Mouse (Mus musculus) limb, embryonic 10.5 days (tissue): Measurements from ENCODE around the gene Csnk1d. TPM values are rescaled to one million over a fixed set of nuclear protein-coding genes. Genes with fewer than 3 reads are reported as not detected.

Experiments
- DNase-seq: peaks from one replicate; pipeline ENCODE4 v3.0.0-alpha.2; 2017; ENCODE audit warnings: low spot score
- H3K27ac ChIP-seq: fragments of 300-500 bp; sonication (generic); 2 replicates; pipeline ENCODE4 v1.5.1; 2016; ENCODE audit warnings: mild to moderate bottlenecking
- H3K27me3 ChIP-seq: fragments of 300-500 bp; sonication (generic); 2 replicates; pipeline ENCODE4 v1.6.1; 2016; ENCODE audit warnings: low read depth, mild to moderate bottlenecking; ENCODE audit not compliant: poor library complexity, severe bottlenecking
- H3K36me3 ChIP-seq: fragments of 300-500 bp; sonication (generic); 2 replicates; pipeline ENCODE4 v1.6.1; 2016; ENCODE audit warnings: mild to moderate bottlenecking, moderate library complexity
- H3K4me1 ChIP-seq: fragments of 300-500 bp; sonication (generic); 2 replicates; pipeline ENCODE4 v1.6.1; 2016
- H3K4me3 ChIP-seq: fragments of 300-500 bp; sonication (generic); 2 replicates; pipeline ENCODE4 v1.5.1; 2016; ENCODE audit warnings: mild to moderate bottlenecking, moderate library complexity
- H3K9me3 ChIP-seq: fragments of 300-500 bp; sonication (generic); replicated peaks from 2 replicates; pipeline ENCODE4 v1.6.1; 2016; ENCODE audit warnings: mild to moderate bottlenecking
- WGBS: fragments of 180-500 bp; shearing (Covaris S2); methylation state at CpG from one replicate; pipeline ENCODE4 v1.1.7; 2016; 5-methylcytosine and 5-hydroxymethylcytosine counted together
- polyA plus RNA-seq: library from polyadenylated mRNA; unstranded; fragments of >200 nt; fragmentation: Nextera tagmentation; extraction: Ambion mirVana; gene quantifications from 2 replicates; pipeline ENCODE4 v1.2.1, GENCODE M21; 2016

Gene Csnk1d
- polyA plus RNA-seq, 1 experiment from 2014 or later, result 136 TPM

DNA sequence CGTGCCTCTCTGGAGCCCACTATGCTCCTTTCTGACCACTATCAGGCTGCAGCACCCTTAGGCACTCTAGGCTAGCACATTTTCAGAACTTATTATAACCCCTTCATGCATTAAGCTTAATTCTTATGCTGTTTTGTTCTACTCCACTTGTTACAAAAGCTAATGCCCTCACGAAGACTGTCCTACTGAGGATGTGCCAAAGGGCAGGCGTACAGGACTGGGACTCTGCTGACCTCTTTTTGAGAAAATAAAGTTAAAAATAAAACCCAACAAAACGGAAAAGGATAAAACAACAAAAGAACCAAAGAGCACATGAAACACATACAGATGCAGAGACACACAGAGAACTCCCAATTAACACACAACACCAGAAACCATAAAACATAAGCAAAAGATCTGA lies 9.5 kb downstream of the Csnk1d start:
- H3K36me3 ChIP-seq, result peaks cover 99% of the 10 kb centered on the region
- DNase-seq, result no peak
- no peaks in the 10 kb centered on the region for H3K27me3 ChIP-seq
- no peak overlapping the region for H3K4me3 ChIP-seq
- H3K9me3 ChIP-seq, result no peaks in the 10 kb centered on the region
- H3K4me1 ChIP-seq, result no peaks in the 10 kb centered on the region
- 93% methylated on average over 4 of the region's 4 CpGs for WGBS
- no peak overlapping the region for H3K27ac ChIP-seq

GRCm38 (mm10) chr11:120980427-120981035 lies 10.6 kb downstream of the Csnk1d start:
- DNase-seq, result no peak
- Histone ChIP-seq H3K36me3 (peaks cover 99% of the 10 kb centered on the region), H3K9me3 (no peaks in the 10 kb centered on the region), H3K4me1 (no peaks in the 10 kb centered on the region), H3K27me3 (no peaks in the 10 kb centered on the region), H3K4me3 (no peak overlapping the region), H3K27ac (no peak overlapping the region)
- 95% methylated on average over 9 of the region's 9 CpGs for WGBS

- DNase-seq, result no peak
- Histone ChIP-seq H3K27me3 (no peaks in the 10 kb centered on the region), H3K27ac (no peak overlapping the region), H3K9me3 (no peaks in the 10 kb centered on the region), H3K36me3 (peaks cover 99% of the 10 kb centered on the region), H3K4me3 (no peak overlapping the region), H3K4me1 (no peaks in the 10 kb centered on the region)
- 85% methylated on average over 8 of the region's 8 CpGs for WGBS
Observed at GRCm38 (mm10) chr11:120979711-120980426, 11.3 kb downstream of the Csnk1d start.

GRCm38 (mm10) chr11:120973318-120973717 lies 17.8 kb downstream of the Csnk1d start:
- no peaks in the 10 kb centered on the region for H3K4me1 ChIP-seq
- H3K27ac ChIP-seq, result no peak overlapping the region
- DNase-seq, result no peak
- no peaks in the 10 kb centered on the region for H3K9me3 ChIP-seq
- no peaks in the 10 kb centered on the region for H3K27me3 ChIP-seq
- 89% methylated on average over 6 of the region's 6 CpGs for WGBS
- peaks cover 100% of the 10 kb centered on the region for H3K36me3 ChIP-seq
- no peak overlapping the region for H3K4me3 ChIP-seq

DNA sequence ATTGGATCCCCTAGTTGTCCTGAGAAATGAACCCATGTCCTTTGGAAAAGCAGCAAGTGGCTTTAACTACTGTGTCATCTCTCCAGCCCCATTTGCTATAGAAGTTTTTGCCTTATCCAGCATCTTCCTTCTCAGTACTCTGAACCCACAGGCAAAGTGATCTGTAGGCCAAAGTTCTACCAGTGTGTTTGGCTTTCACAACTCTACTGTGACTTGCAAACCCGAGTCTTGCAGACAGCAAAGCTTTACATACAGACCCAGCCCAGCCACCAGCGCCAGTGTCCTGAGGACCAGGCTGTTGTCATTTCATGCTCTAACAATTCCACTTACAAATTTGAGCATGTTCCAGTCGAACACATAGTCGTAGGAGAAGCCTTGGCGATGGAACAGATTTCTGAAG lies 19.9 kb downstream of the Csnk1d start:
- no peak for DNase-seq
- Histone ChIP-seq H3K9me3 (no peaks in the 10 kb centered on the region), H3K4me1 (no peaks in the 10 kb centered on the region), H3K36me3 (peaks cover 100% of the 10 kb centered on the region), H3K27ac (no peak overlapping the region), H3K4me3 (no peak overlapping the region), H3K27me3 (no peaks in the 10 kb centered on the region)
- WGBS, result 96% methylated on average over 5 of the region's 5 CpGs

GRCm38 (mm10) chr11:120969742-120970141 lies 21.4 kb downstream of the Csnk1d start:
- Histone ChIP-seq H3K27ac (no peak overlapping the region), H3K4me1 (no peaks in the 10 kb centered on the region), H3K27me3 (no peaks in the 10 kb centered on the region), H3K9me3 (no peaks in the 10 kb centered on the region), H3K4me3 (no peak overlapping the region), H3K36me3 (peaks cover 100% of the 10 kb centered on the region)
- 95% methylated on average over 5 of the region's 5 CpGs for WGBS
- no peak for DNase-seq

DNA sequence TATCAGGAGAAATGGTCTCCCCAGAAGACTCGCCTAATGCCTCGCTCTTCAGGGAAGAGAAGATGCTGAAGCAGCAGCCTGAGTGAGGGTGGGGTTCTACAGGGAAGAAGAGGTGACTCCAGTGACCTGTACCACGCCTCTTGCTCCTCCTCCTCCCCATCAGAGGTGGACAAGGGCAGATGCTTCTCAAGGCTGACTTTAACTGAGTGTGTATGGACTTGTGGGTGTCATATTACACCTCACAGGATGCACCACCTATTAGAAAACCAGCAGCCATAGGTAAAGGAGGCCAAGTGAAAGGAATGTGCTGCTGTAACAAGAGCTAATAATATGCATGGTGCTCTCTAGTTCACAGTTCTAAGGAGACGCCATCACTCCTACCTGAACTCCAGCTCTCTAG lies 25.5 kb downstream of the Csnk1d start:
- peaks cover 99% of the 10 kb centered on the region for H3K36me3 ChIP-seq
- no peak overlapping the region for H3K27ac ChIP-seq
- no peak for DNase-seq
- H3K4me1 ChIP-seq, result no peaks in the 10 kb centered on the region
- no peaks in the 10 kb centered on the region for H3K27me3 ChIP-seq
- no peak overlapping the region for H3K4me3 ChIP-seq
- no peaks in the 10 kb centered on the region for H3K9me3 ChIP-seq
- 86% methylated on average over 4 of the region's 4 CpGs for WGBS

GRCm38 (mm10) chr11:120964195-120965157 lies 26.7 kb downstream of the Csnk1d start:
- peaks cover 99% of the 10 kb centered on the region for H3K36me3 ChIP-seq

GRCm38 (mm10) chr11:120962909-120963308 lies 28.2 kb downstream of the Csnk1d start:
- 92% methylated on average over 7 of the region's 7 CpGs for WGBS
- H3K27me3 ChIP-seq, result no peaks in the 10 kb centered on the region
- H3K4me3 ChIP-seq, result no peak overlapping the region
- peaks cover 99% of the 10 kb centered on the region for H3K36me3 ChIP-seq
- no peak overlapping the region for H3K27ac ChIP-seq
- no peaks in the 10 kb centered on the region for H3K9me3 ChIP-seq
- DNase-seq, result no peak
- peaks cover 9% of the 10 kb centered on the region; the same call in 1 of the 2 replicates for H3K4me1 ChIP-seq

More at GRCm38 (mm10) chr11:120964195-120965157, 26.7 kb downstream of the Csnk1d start:
- Histone ChIP-seq H3K4me1 (no peaks in the 10 kb centered on the region; the same call in 1 of the 2 replicates), H3K27me3 (no peaks in the 10 kb centered on the region), H3K27ac (no peak overlapping the region), H3K4me3 (no peak overlapping the region), H3K9me3 (no peaks in the 10 kb centered on the region)
- 92% methylated on average over 10 of the region's 10 CpGs for WGBS
- no peak for DNase-seq

GRCm38 (mm10) chr11:120962050-120962771 lies 28.9 kb downstream of the Csnk1d start:
- Histone ChIP-seq H3K9me3 (no peaks in the 10 kb centered on the region), H3K4me1 (peaks cover 11% of the 10 kb centered on the region; the same call in 1 of the 2 replicates), H3K36me3 (peaks cover 99% of the 10 kb centered on the region), H3K4me3 (no peak overlapping the region), H3K27ac (no peak overlapping the region), H3K27me3 (no peaks in the 10 kb centered on the region)
- 91% methylated on average over 13 of the region's 13 CpGs for WGBS
- DNase-seq, result no peak

- 89% methylated on average over 7 of the region's 7 CpGs for WGBS
- H3K36me3 ChIP-seq, result peaks cover 99% of the 10 kb centered on the region
Observed at GRCm38 (mm10) chr11:120961594-120961993, 29.5 kb downstream of the Csnk1d start.

GRCm38 (mm10) chr11:120960248-120960647 lies 30.9 kb downstream of the Csnk1d start:
- 68% methylated on average over 1 of the region's 1 CpGs for WGBS
- Histone ChIP-seq H3K27ac (no peak overlapping the region), H3K36me3 (peaks cover 99% of the 10 kb centered on the region), H3K4me3 (no peak overlapping the region), H3K4me1 (peaks cover 13% of the 10 kb centered on the region), H3K9me3 (no peaks in the 10 kb centered on the region), H3K27me3 (no peaks in the 10 kb centered on the region)
- no peak for DNase-seq

More at GRCm38 (mm10) chr11:120961594-120961993, 29.5 kb downstream of the Csnk1d start:
- Histone ChIP-seq H3K9me3 (no peaks in the 10 kb centered on the region), H3K27ac (no peak overlapping the region), H3K27me3 (no peaks in the 10 kb centered on the region), H3K4me1 (peaks cover 11% of the 10 kb centered on the region; the same call in 1 of the 2 replicates), H3K4me3 (no peak overlapping the region)
- no peak for DNase-seq
